Mouse (Mus musculus): ENCODE data around the gene N4bp1. TPM values are rescaled to one million over a fixed set of nuclear protein-coding genes. Genes with fewer than 3 reads are reported as not detected.

The N4bp1 gene
- polyA plus RNA-seq, 1 experiment, result 19.4 TPM

GRCm38 (mm10) chr8:86779207-86779606 is 105.9 kb downstream of the N4bp1 start:
- 83% methylated on average over 8 of the region's 8 CpGs for WGBS
- no peak overlapping the region for H3K27ac ChIP-seq (ENCODE audit: insufficient read depth, low read depth, low read length)
- no peak overlapping the region for H3K4me3 ChIP-seq (ENCODE audit: low read depth, low read length)
- no peak for TF ChIP-seq CTCF (IDR thresholded peaks at IDR 0.05; ENCODE audit: extremely low read depth, insufficient read length, insufficient replicate concordance, low read depth, low read length)
- TF ChIP-seq POLR2A (IDR thresholded peaks at IDR 0.05; ENCODE audit: low read depth, low read length), result no peak
- H3K27me3 ChIP-seq (ENCODE audit: control insufficient read depth, insufficient read depth, low read length), result no peaks in the 10 kb centered on the region
- no peaks in the 10 kb centered on the region for H3K36me3 ChIP-seq (ENCODE audit: control insufficient read depth, insufficient read depth, low read length)
- no peaks in the 10 kb centered on the region; the same call in 1 of the 2 replicates for H3K4me1 ChIP-seq (ENCODE audit: control insufficient read depth, insufficient read depth, insufficient read length, low read length)

- no peak overlapping the region for H3K4me3 ChIP-seq (ENCODE audit: low read depth, low read length)
- TF ChIP-seq CTCF (IDR thresholded peaks at IDR 0.05; ENCODE audit: extremely low read depth, insufficient read length, insufficient replicate concordance, low read depth, low read length) (no peak), POLR2A (IDR thresholded peaks at IDR 0.05; ENCODE audit: low read depth, low read length) (no peak)
- H3K27ac ChIP-seq (ENCODE audit: insufficient read depth, low read depth, low read length), result peak overlapping the region; percentile 51
- 37% methylated on average over 1 of the region's 1 CpGs for WGBS
- H3K27me3 ChIP-seq (ENCODE audit: control insufficient read depth, insufficient read depth, low read length), result no peaks in the 10 kb centered on the region
- H3K36me3 ChIP-seq (ENCODE audit: control insufficient read depth, insufficient read depth, low read length), result no peaks in the 10 kb centered on the region
- H3K4me1 ChIP-seq (ENCODE audit: control insufficient read depth, insufficient read depth, insufficient read length, low read length), result peaks cover 35% of the 10 kb centered on the region
These were observed 114.9 kb downstream of the N4bp1 start for GRCm38 (mm10) chr8:86769945-86770715.

GRCm38 (mm10) chr8:86768499-86768898 is 116.6 kb downstream of the N4bp1 start:
- H3K27ac ChIP-seq (ENCODE audit: insufficient read depth, low read depth, low read length), result peak overlapping the region; percentile 91

GRCm38 (mm10) chr8:86766548-86767211 is 118.4 kb downstream of the N4bp1 start:
- Histone ChIP-seq H3K4me1 (ENCODE audit: control insufficient read depth, insufficient read depth, insufficient read length, low read length) (peaks cover 39% of the 10 kb centered on the region), H3K27ac (ENCODE audit: insufficient read depth, low read depth, low read length) (peak overlapping the region; percentile 92), H3K4me3 (ENCODE audit: low read depth, low read length) (no peak overlapping the region), H3K27me3 (ENCODE audit: control insufficient read depth, insufficient read depth, low read length) (no peaks in the 10 kb centered on the region), H3K36me3 (ENCODE audit: control insufficient read depth, insufficient read depth, low read length) (no peaks in the 10 kb centered on the region)
- 38% methylated on average over 9 of the region's 9 CpGs for WGBS
- TF ChIP-seq POLR2A (IDR thresholded peaks at IDR 0.05; ENCODE audit: low read depth, low read length), result no peak
- TF ChIP-seq CTCF (IDR thresholded peaks at IDR 0.05; ENCODE audit: extremely low read depth, insufficient read length, insufficient replicate concordance, low read depth, low read length), result no peak

More at GRCm38 (mm10) chr8:86768499-86768898, 116.6 kb downstream of the N4bp1 start:
- TF ChIP-seq CTCF (IDR thresholded peaks at IDR 0.05; ENCODE audit: extremely low read depth, insufficient read length, insufficient replicate concordance, low read depth, low read length) (no peak), POLR2A (IDR thresholded peaks at IDR 0.05; ENCODE audit: low read depth, low read length) (no peak)
- Histone ChIP-seq H3K36me3 (ENCODE audit: control insufficient read depth, insufficient read depth, low read length) (no peaks in the 10 kb centered on the region), H3K4me3 (ENCODE audit: low read depth, low read length) (no peak overlapping the region), H3K4me1 (ENCODE audit: control insufficient read depth, insufficient read depth, insufficient read length, low read length) (peaks cover 39% of the 10 kb centered on the region), H3K27me3 (ENCODE audit: control insufficient read depth, insufficient read depth, low read length) (no peaks in the 10 kb centered on the region)
- 29% methylated on average over 5 of the region's 5 CpGs for WGBS

GRCm38 (mm10) chr8:86765669-86766068 is 119.4 kb downstream of the N4bp1 start:
- peak overlapping the region; percentile 92 for H3K27ac ChIP-seq (ENCODE audit: insufficient read depth, low read depth, low read length)
- TF ChIP-seq POLR2A (IDR thresholded peaks at IDR 0.05; ENCODE audit: low read depth, low read length) (no peak), CTCF (IDR thresholded peaks at IDR 0.05; ENCODE audit: extremely low read depth, insufficient read length, insufficient replicate concordance, low read depth, low read length) (no peak)
- 65% methylated on average over 8 of the region's 8 CpGs for WGBS

GRCm38 (mm10) chr8:86765155-86765554 is 119.9 kb downstream of the N4bp1 start:
- 0 out of 2 replicates have a peak overlapping the region, but pooled peaks have one; percentile 8 for H3K27ac ChIP-seq (ENCODE audit: insufficient read depth, low read depth, low read length)
- TF ChIP-seq POLR2A (IDR thresholded peaks at IDR 0.05; ENCODE audit: low read depth, low read length) (no peak), CTCF (IDR thresholded peaks at IDR 0.05; ENCODE audit: extremely low read depth, insufficient read length, insufficient replicate concordance, low read depth, low read length) (no peak)
- WGBS, result 79% methylated on average over 10 of the region's 10 CpGs
- no peaks in the 10 kb centered on the region for H3K36me3 ChIP-seq (ENCODE audit: control insufficient read depth, insufficient read depth, low read length)
- no peak overlapping the region for H3K4me3 ChIP-seq (ENCODE audit: low read depth, low read length)
- no peaks in the 10 kb centered on the region for H3K27me3 ChIP-seq (ENCODE audit: control insufficient read depth, insufficient read depth, low read length)
- H3K4me1 ChIP-seq (ENCODE audit: control insufficient read depth, insufficient read depth, insufficient read length, low read length), result peaks cover 38% of the 10 kb centered on the region

More at GRCm38 (mm10) chr8:86765669-86766068, 119.4 kb downstream of the N4bp1 start:
- Histone ChIP-seq H3K4me1 (ENCODE audit: control insufficient read depth, insufficient read depth, insufficient read length, low read length) (peaks cover 41% of the 10 kb centered on the region), H3K27me3 (ENCODE audit: control insufficient read depth, insufficient read depth, low read length) (no peaks in the 10 kb centered on the region), H3K36me3 (ENCODE audit: control insufficient read depth, insufficient read depth, low read length) (no peaks in the 10 kb centered on the region), H3K4me3 (ENCODE audit: low read depth, low read length) (no peak overlapping the region)

GRCm38 (mm10) chr8:86762806-86763205 is 122.3 kb downstream of the N4bp1 start:
- peaks cover 34% of the 10 kb centered on the region for H3K4me1 ChIP-seq (ENCODE audit: control insufficient read depth, insufficient read depth, insufficient read length, low read length)
- TF ChIP-seq POLR2A (IDR thresholded peaks at IDR 0.05; ENCODE audit: low read depth, low read length), result no peak
- TF ChIP-seq CTCF (IDR thresholded peaks at IDR 0.05; ENCODE audit: extremely low read depth, insufficient read length, insufficient replicate concordance, low read depth, low read length), result no peak
- H3K36me3 ChIP-seq (ENCODE audit: control insufficient read depth, insufficient read depth, low read length), result no peaks in the 10 kb centered on the region
- no peak overlapping the region for H3K4me3 ChIP-seq (ENCODE audit: low read depth, low read length)
- H3K27ac ChIP-seq (ENCODE audit: insufficient read depth, low read depth, low read length), result no peak overlapping the region
- WGBS, result 80% methylated on average over 5 of the region's 5 CpGs
- H3K27me3 ChIP-seq (ENCODE audit: control insufficient read depth, insufficient read depth, low read length), result no peaks in the 10 kb centered on the region

Data from small intestine, adult 2 months (tissue).